In the genomic region with DNA sequence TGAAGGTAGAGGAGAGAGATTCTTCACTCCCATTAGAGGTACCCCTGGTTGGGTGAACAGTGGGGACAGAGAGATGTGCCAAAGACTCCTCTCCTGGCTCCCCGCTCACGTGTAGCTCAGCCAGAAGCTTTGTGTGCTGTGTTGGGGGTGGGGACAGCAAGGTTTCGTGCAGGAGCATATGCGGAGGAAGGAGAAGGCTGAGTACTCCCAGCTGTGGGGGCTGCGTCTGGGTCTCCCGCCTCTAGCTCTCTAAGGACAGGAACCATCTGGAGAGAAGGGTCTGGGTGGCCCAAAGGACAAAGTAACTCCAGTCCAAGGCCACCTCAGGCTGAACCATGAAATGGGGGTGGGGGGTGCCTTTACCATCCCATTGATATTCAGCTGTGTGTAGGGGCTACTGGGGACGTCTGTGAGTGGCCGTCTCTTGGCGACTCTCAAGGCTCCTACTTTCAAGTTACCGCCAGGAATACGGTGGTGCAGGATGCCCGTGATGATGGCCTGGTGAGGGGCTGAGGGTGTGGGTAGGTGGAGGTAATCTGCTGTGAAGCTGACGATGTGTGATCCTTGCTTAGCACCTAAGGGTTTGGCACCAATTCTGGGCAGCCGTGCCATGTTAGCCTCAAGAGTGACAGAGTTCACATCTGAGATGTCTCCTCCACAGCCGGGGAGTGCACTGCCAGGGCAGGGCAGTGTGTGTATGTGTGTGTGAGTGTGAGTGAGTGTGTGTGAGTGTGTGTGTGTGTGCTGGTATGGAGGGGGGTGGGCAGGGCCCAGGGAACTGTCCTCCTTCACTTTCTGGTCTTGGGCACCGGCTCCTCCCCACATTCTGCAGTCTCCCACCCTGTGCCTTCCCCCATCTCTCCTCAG, we compare ENCODE assay signal across 12 mouse cellular contexts. TPM values are rescaled to one million over a fixed set of nuclear protein-coding genes. Genes with fewer than 3 reads are reported as not detected.
A peak's percentile ranks its signal among the peaks of the same experiment; 100 is the strongest.
DNase-seq lines count a peak whose midpoint lies in the region; ATAC-seq and TF ChIP-seq lines count a peak whose summit lies in the region.
"Had no signal": no experiment of that assay in that cellular context is flagged by ENCODE, and none has a peak within 500 bp of the region (broad histone marks: within the 10 kb centered on the region; RNA-seq: fewer than 3 reads in every experiment).

No protein-coding gene starts in this region.

- H3K9ac ChIP-seq in kidney, postnatal 0 days (ENCODE audit: low read depth, low read length) = peak overlapping the region; percentile 59
- H3K9ac ChIP-seq in embryonic facial prominence, embryonic 13.5 days = peak overlapping the region; percentile 52; the same call in 1 of the 2 replicates
- H3K9ac ChIP-seq in intestine, embryonic 15.5 days = peak overlapping the region; percentile 26; the same call in 1 of the 2 replicates
- H3K9ac ChIP-seq in stomach, embryonic 14.5 days (replicated peaks; ENCODE audit: low read depth, low read length) = 0 out of 2 replicates have a peak overlapping the region, but pooled peaks have one; percentile 25
- H3K9ac ChIP-seq: limb, embryonic 15.5 days; midbrain, embryonic 12.5 days had no signal

- DNase-seq in kidney, postnatal 0 days (ENCODE audit: low spot score) = peak; percentile 96
- no peak for DNase-seq in kidney, adult 11 months
- no peak for DNase-seq in spleen, postnatal 36 days (ENCODE audit: low spot score in 2 of 2)
- DNase-seq in cerebellum, adult 9-10 months = no peak
- DNase-seq: cerebellum, adult 11 months; right cerebral cortex, postnatal 4 days; thymus, postnatal 14 days had no signal

- 23% methylated on average over 16 of the region's 16 CpGs for whole genome bisulfite sequencing in kidney, postnatal 0 days
- WGBS in embryonic facial prominence, embryonic 13.5 days = 54% methylated on average over 16 of the region's 16 CpGs
- WGBS in intestine, embryonic 15.5 days = 41% methylated on average over 16 of the region's 16 CpGs
- WGBS in stomach, embryonic 14.5 days = 24% methylated on average over 16 of the region's 16 CpGs

- H3K27ac ChIP-seq in kidney, postnatal 0 days = peak overlapping the region; percentile 87
- no peak overlapping the region for H3K27ac ChIP-seq in embryonic facial prominence, embryonic 13.5 days
- H3K27ac ChIP-seq in intestine, embryonic 15.5 days = peak overlapping the region; percentile 71
- H3K27ac ChIP-seq in stomach, embryonic 14.5 days (ENCODE audit: low read length) = peak overlapping the region; percentile 91
- H3K27ac ChIP-seq: limb, embryonic 15.5 days; midbrain, embryonic 12.5 days had no signal

- no peak for TF ChIP-seq CTCF in kidney, postnatal 0 days (IDR thresholded peaks at IDR 0.05; ENCODE audit: low read depth)

- H3K4me3 ChIP-seq in kidney, postnatal 0 days (replicated peaks; ENCODE audit: low read depth, low read length) = peak overlapping the region; percentile 35
- no peak overlapping the region for H3K4me3 ChIP-seq in embryonic facial prominence, embryonic 13.5 days
- H3K4me3 ChIP-seq in intestine, embryonic 15.5 days (replicated peaks) = peak overlapping the region; percentile 11; the same call in 1 of the 2 replicates
- H3K4me3 ChIP-seq in stomach, embryonic 14.5 days (ENCODE audit: low read depth, low read length) = peak overlapping the region; percentile 25
- H3K4me3 ChIP-seq: limb, embryonic 15.5 days; midbrain, embryonic 12.5 days had no signal

- no peaks in the 10 kb centered on the region for H3K9me3 ChIP-seq in kidney, postnatal 0 days (replicated peaks; ENCODE audit: low read length)
- H3K9me3 ChIP-seq in embryonic facial prominence, embryonic 13.5 days = no peaks in the 10 kb centered on the region
- H3K9me3 ChIP-seq in intestine, embryonic 15.5 days = no peaks in the 10 kb centered on the region
- no peaks in the 10 kb centered on the region for H3K9me3 ChIP-seq in stomach, embryonic 14.5 days (ENCODE audit: control insufficient read depth, low read depth, low read length)
- H3K9me3 ChIP-seq: limb, embryonic 15.5 days; midbrain, embryonic 12.5 days had no signal

- H3K27me3 ChIP-seq in kidney, postnatal 0 days (ENCODE audit: insufficient read depth, low read length) = no peaks in the 10 kb centered on the region
- H3K27me3 ChIP-seq in embryonic facial prominence, embryonic 13.5 days = no peaks in the 10 kb centered on the region
- H3K27me3 ChIP-seq in intestine, embryonic 15.5 days (replicated peaks) = no peaks in the 10 kb centered on the region
- H3K27me3 ChIP-seq in stomach, embryonic 14.5 days (ENCODE audit: control insufficient read depth, insufficient read depth, low read length) = no peaks in the 10 kb centered on the region
- H3K27me3 ChIP-seq: limb, embryonic 15.5 days had no signal

- H3K4me1 ChIP-seq in kidney, postnatal 0 days (replicated peaks; ENCODE audit: insufficient read depth, low read length) = peaks cover 14% of the 10 kb centered on the region; the same call in 1 of the 2 replicates
- peaks cover 33% of the 10 kb centered on the region for H3K4me1 ChIP-seq in embryonic facial prominence, embryonic 13.5 days
- peaks cover 31% of the 10 kb centered on the region for H3K4me1 ChIP-seq in intestine, embryonic 15.5 days (replicated peaks)
- H3K4me1 ChIP-seq in stomach, embryonic 14.5 days (ENCODE audit: control insufficient read depth, insufficient read depth, low read length) = peaks cover 25% of the 10 kb centered on the region

- peaks cover 13% of the 10 kb centered on the region for H3K36me3 ChIP-seq in kidney, postnatal 0 days (ENCODE audit: insufficient read depth, low read length)
- H3K36me3 ChIP-seq in embryonic facial prominence, embryonic 13.5 days = peaks cover 33% of the 10 kb centered on the region
- peaks cover 21% of the 10 kb centered on the region for H3K36me3 ChIP-seq in intestine, embryonic 15.5 days
- H3K36me3 ChIP-seq in stomach, embryonic 14.5 days (ENCODE audit: control insufficient read depth, insufficient read depth, low read length) = peaks cover 18% of the 10 kb centered on the region

- peak overlapping the region; percentile 53 for H3K4me2 ChIP-seq in kidney, postnatal 0 days (ENCODE audit: low read length)
- 0 out of 2 replicates have a peak overlapping the region, but pooled peaks have one; percentile 1 for H3K4me2 ChIP-seq in embryonic facial prominence, embryonic 13.5 days
- H3K4me2 ChIP-seq in intestine, embryonic 15.5 days (replicated peaks) = peak overlapping the region; percentile 47
- peak overlapping the region; percentile 41 for H3K4me2 ChIP-seq in stomach, embryonic 14.5 days (replicated peaks; ENCODE audit: low read depth, low read length)
- H3K4me2 ChIP-seq: limb, embryonic 15.5 days; midbrain, embryonic 12.5 days had no signal

- peak; percentile 65 for ATAC-seq in kidney, postnatal 0 days (replicated peaks; ENCODE audit: low FRiP score, low read depth)
- no peak for ATAC-seq in embryonic facial prominence, embryonic 13.5 days (ENCODE audit: insufficient number of reproducible peaks, insufficient read depth, low FRiP score, low TSS enrichment, low read depth)
- ATAC-seq in intestine, embryonic 15.5 days = peak; percentile 61
- ATAC-seq in stomach, embryonic 14.5 days (ENCODE audit: insufficient number of reproducible peaks, insufficient read depth, low FRiP score, low read depth) = peak; percentile 71; the same call in 1 of the 2 replicates

RNA-seq across cellular contexts. Expression of gene 6030408B16Rik, which starts 1.2 kb away (rescaled TPM):
- polyA plus RNA-seq in kidney, postnatal 0 days (2015; fragmentation: Nextera tagmentation; extraction: Ambion mirVana) = 23.3 and 24.5 TPM in 2 replicates
- polyA plus RNA-seq in embryonic facial prominence, embryonic 13.5 days (2015; fragmentation: Nextera tagmentation; extraction: Ambion mirVana) = 0.56 and 0.60 TPM in 2 replicates
- 4.1 TPM in 2 replicates for polyA plus RNA-seq in intestine, embryonic 15.5 days (2015; fragmentation: Nextera tagmentation; extraction: Ambion mirVana)
- 20.1 and 25.0 TPM in 2 replicates for polyA plus RNA-seq in stomach, embryonic 14.5 days (2014; fragmentation: Nextera tagmentation; extraction: Ambion mirVana)

RNA-seq across cellular contexts. Expression of gene Atg101, which starts 10.2 kb away (rescaled TPM):
- 77.1 and 79.5 TPM in 2 replicates for polyA plus RNA-seq in kidney, postnatal 0 days (2015; fragmentation: Nextera tagmentation; extraction: Ambion mirVana)
- polyA plus RNA-seq in embryonic facial prominence, embryonic 13.5 days (2015; fragmentation: Nextera tagmentation; extraction: Ambion mirVana) = 65.9 and 68.4 TPM in 2 replicates
- polyA plus RNA-seq in intestine, embryonic 15.5 days (2015; fragmentation: Nextera tagmentation; extraction: Ambion mirVana) = 61.1 and 62.0 TPM in 2 replicates
- polyA plus RNA-seq in stomach, embryonic 14.5 days (2014; fragmentation: Nextera tagmentation; extraction: Ambion mirVana) = 63.5 and 64.1 TPM in 2 replicates

RNA-seq across cellular contexts. Expression of gene Nr4a1, which starts 40.2 kb away (rescaled TPM):
- 8.6 and 9.5 TPM in 2 replicates for polyA plus RNA-seq in kidney, postnatal 0 days (2015; fragmentation: Nextera tagmentation; extraction: Ambion mirVana)
- polyA plus RNA-seq in embryonic facial prominence, embryonic 13.5 days (2015; fragmentation: Nextera tagmentation; extraction: Ambion mirVana) = 9.1 and 9.5 TPM in 2 replicates
- 7.9 and 8.9 TPM in 2 replicates for polyA plus RNA-seq in intestine, embryonic 15.5 days (2015; fragmentation: Nextera tagmentation; extraction: Ambion mirVana)
- 10.1 and 12.1 TPM in 2 replicates for polyA plus RNA-seq in stomach, embryonic 14.5 days (2014; fragmentation: Nextera tagmentation; extraction: Ambion mirVana)

Comparison
In these comparisons a context has a peak if more than half of its experiments do, and no peak if none do; other contexts are left out.
1. H3K4me2 ChIP-seq: peak in every context shown above with its lines; median percentile 53 in kidney, postnatal 0 days; 47 in intestine, embryonic 15.5 days; 41 in stomach, embryonic 14.5 days; 1 in embryonic facial prominence, embryonic 13.5 days.